In genomic region chr15:59201894-59202670, GRCm38 (mm10) we compare ENCODE assay signal across 12 mouse cellular contexts.
DNase-seq lines count a peak whose midpoint lies in the region; ATAC-seq lines count a peak whose summit lies in the region.
"Had no signal": no experiment of that assay in that cellular context is flagged by ENCODE, and none has a peak within 500 bp of the region (broad histone marks: within the 10 kb centered on the region; RNA-seq: fewer than 3 reads in every experiment).

No protein-coding gene starts in this region.

- H3K9ac ChIP-seq in heart, embryonic 11.5 days (ENCODE audit: low read depth, low read length) = no peak overlapping the region
- no peak overlapping the region for H3K9ac ChIP-seq in lung, embryonic 16.5 days (ENCODE audit: low read length)
- H3K9ac ChIP-seq in midbrain, embryonic 15.5 days = no peak overlapping the region
- H3K9ac ChIP-seq: hindbrain, embryonic 15.5 days had no signal

- H3K27me3 ChIP-seq in heart, embryonic 11.5 days (ENCODE audit: control insufficient read depth, insufficient read depth, low read length) = no peaks in the 10 kb centered on the region
- H3K27me3 ChIP-seq in lung, embryonic 16.5 days (ENCODE audit: control insufficient read depth, insufficient read depth, low read depth, low read length) = no peaks in the 10 kb centered on the region
- H3K27me3 ChIP-seq in embryonic facial prominence, embryonic 10.5 days (replicated peaks; ENCODE audit: low read depth, poor library complexity, severe bottlenecking) = 0 out of 2 replicates have a peak, but pooled peaks cover 3% of the 10 kb centered on the region
- H3K27me3 ChIP-seq in midbrain, embryonic 15.5 days (replicated peaks) = no peaks in the 10 kb centered on the region
- H3K27me3 ChIP-seq: hindbrain, embryonic 15.5 days had no signal

- WGBS in heart, embryonic 11.5 days (ENCODE audit: insufficient replicate concordance) = 70% methylated on average over 19 of the region's 19 CpGs
- WGBS in lung, embryonic 16.5 days = 66% methylated on average over 19 of the region's 19 CpGs
- 85% methylated on average over 19 of the region's 19 CpGs for WGBS in embryonic facial prominence, embryonic 10.5 days
- 88% methylated on average over 19 of the region's 19 CpGs for WGBS in midbrain, embryonic 15.5 days

- intact Hi-C loops in heart, postnatal 36 days (cut with DNase I) = loop anchor here (2.0 kb wide), 2 partner anchors 149 to 227 kb away; no protein-coding TSS in a partner anchor

- no peak overlapping the region for H3K4me2 ChIP-seq in heart, embryonic 11.5 days
- no peak overlapping the region for H3K4me2 ChIP-seq in lung, embryonic 16.5 days (ENCODE audit: low read depth, low read length)
- H3K4me2 ChIP-seq in midbrain, embryonic 15.5 days = no peak overlapping the region
- H3K4me2 ChIP-seq: hindbrain, embryonic 15.5 days had no signal

- peaks cover 52% of the 10 kb centered on the region for H3K4me1 ChIP-seq in heart, embryonic 11.5 days (ENCODE audit: control insufficient read depth, insufficient read depth, low read length)
- H3K4me1 ChIP-seq in lung, embryonic 16.5 days (replicated peaks; ENCODE audit: control insufficient read depth, insufficient read depth, low read length) = peaks cover 31% of the 10 kb centered on the region
- peaks cover 38% of the 10 kb centered on the region for H3K4me1 ChIP-seq in embryonic facial prominence, embryonic 10.5 days
- H3K4me1 ChIP-seq in midbrain, embryonic 15.5 days = peaks cover 16% of the 10 kb centered on the region

- peak; percentile 98 for DNase-seq in heart, adult 11 months
- no peak for DNase-seq in lung, adult 18-20 months
- DNase-seq in embryonic facial prominence, embryonic 10.5 days (ENCODE audit: low spot score) = no peak
- DNase-seq in heart, postnatal 36 days = peak; percentile 44 to 54
- no peak for DNase-seq in frontal cortex, postnatal 10 days (ENCODE audit: low spot score in 2 of 2)
- DNase-seq: right cerebral cortex, adult 18-20 months had no signal

- H3K9me3 ChIP-seq in heart, embryonic 11.5 days (replicated peaks; ENCODE audit: control insufficient read depth, low read length) = no peaks in the 10 kb centered on the region
- no peaks in the 10 kb centered on the region for H3K9me3 ChIP-seq in lung, embryonic 16.5 days (ENCODE audit: control insufficient read depth, low read length)
- H3K9me3 ChIP-seq in embryonic facial prominence, embryonic 10.5 days = no peaks in the 10 kb centered on the region
- H3K9me3 ChIP-seq in midbrain, embryonic 15.5 days = no peaks in the 10 kb centered on the region
- H3K9me3 ChIP-seq: hindbrain, embryonic 15.5 days had no signal

- no peaks in the 10 kb centered on the region for H3K36me3 ChIP-seq in heart, embryonic 11.5 days (ENCODE audit: control insufficient read depth, insufficient read depth, low read length)
- H3K36me3 ChIP-seq in lung, embryonic 16.5 days (ENCODE audit: control insufficient read depth, insufficient read depth, low read length) = no peaks in the 10 kb centered on the region
- no peaks in the 10 kb centered on the region for H3K36me3 ChIP-seq in embryonic facial prominence, embryonic 10.5 days (replicated peaks)
- no peaks in the 10 kb centered on the region for H3K36me3 ChIP-seq in midbrain, embryonic 15.5 days (replicated peaks)
- H3K36me3 ChIP-seq: hindbrain, embryonic 15.5 days had no signal

- no peak overlapping the region; the same call in none of the 2 replicates for H3K27ac ChIP-seq in heart, embryonic 11.5 days (ENCODE audit: low read depth, low read length)
- peak overlapping the region; percentile 75 for H3K27ac ChIP-seq in lung, embryonic 16.5 days (ENCODE audit: low read length)
- H3K27ac ChIP-seq in embryonic facial prominence, embryonic 10.5 days (replicated peaks) = 0 out of 2 replicates have a peak overlapping the region, but pooled peaks have one; percentile 14
- no peak overlapping the region for H3K27ac ChIP-seq in midbrain, embryonic 15.5 days
- H3K27ac ChIP-seq: hindbrain, embryonic 15.5 days had no signal

- no peak overlapping the region for H3K4me3 ChIP-seq in heart, embryonic 11.5 days (ENCODE audit: low read depth, low read length)
- no peak overlapping the region for H3K4me3 ChIP-seq in lung, embryonic 16.5 days (ENCODE audit: low read length)
- H3K4me3 ChIP-seq in embryonic facial prominence, embryonic 10.5 days = no peak overlapping the region
- H3K4me3 ChIP-seq in midbrain, embryonic 15.5 days = no peak overlapping the region
- H3K4me3 ChIP-seq: erythroblast, embryonic 14.5 days; hindbrain, embryonic 15.5 days had no signal

- ATAC-seq in heart, embryonic 11.5 days (replicated peaks; ENCODE audit: insufficient number of reproducible peaks, low FRiP score, low TSS enrichment) = no peak
- no peak for ATAC-seq in lung, embryonic 16.5 days (ENCODE audit: low read depth)
- no peak for ATAC-seq in midbrain, embryonic 15.5 days (replicated peaks)
- ATAC-seq: CD4-positive, CD25-positive, alpha-beta regulatory T cell, adult 4 months had no signal

Comparison
In these comparisons a context has a peak if more than half of its experiments do, and no peak if none do; other contexts are left out.
1. DNase-seq: peak in heart, adult 11 months (single experiment) and heart, postnatal 36 days (2 of 2); none in lung, adult 18-20 months (0 of 2), embryonic facial prominence, embryonic 10.5 days (single experiment) and frontal cortex, postnatal 10 days (0 of 2).
2. H3K27ac ChIP-seq: peak in lung, embryonic 16.5 days (single experiment) and embryonic facial prominence, embryonic 10.5 days (single experiment); none in heart, embryonic 11.5 days (single experiment) and midbrain, embryonic 15.5 days (single experiment).